Mouse (Mus musculus): ENCODE data around the gene Dap3.

GRCm38 (mm10) chr3:88981206-88982010 lies 30.4 kb upstream of the Dap3 start:
- no peak for TF ChIP-seq HCFC1 (IDR thresholded peaks at IDR 0.05; ENCODE audit: low read depth, low read length)
- no peak for TF ChIP-seq USF1 (IDR thresholded peaks at IDR 0.05; ENCODE audit: low read depth, low read length)
- no peak for TF ChIP-seq E2F4 (IDR thresholded peaks at IDR 0.05; ENCODE audit: borderline replicate concordance, low read depth, low read length)
- no peak for TF ChIP-seq GATA1 (IDR thresholded peaks at IDR 0.05; ENCODE audit: low read depth, low read length)
- no peak for TF ChIP-seq MEF2A (IDR thresholded peaks at IDR 0.05; ENCODE audit: extremely low read depth, insufficient replicate concordance, low read depth, low read length, poor library complexity, severe bottlenecking)
- no peak for TF ChIP-seq MAFK (IDR thresholded peaks at IDR 0.05; ENCODE audit: borderline replicate concordance, low read depth, low read length)
- TF ChIP-seq POLR2A (IDR thresholded peaks at IDR 0.05; ENCODE audit: control insufficient read depth in 1 of 2, insufficient read depth in 1 of 2, low read depth in 1 of 2, low read length in 2 of 2, poor library complexity in 1 of 2) = no peak
- no peak for TF ChIP-seq CTCF (IDR thresholded peaks at IDR 0.05 in 2 of 3, conservative IDR thresholded peaks at IDR 0.05 in 1 of 3; ENCODE audit: control insufficient read depth in 1 of 3, insufficient read depth in 1 of 3, low read depth in 2 of 3, low read length in 3 of 3, poor library complexity in 1 of 3, severe bottlenecking in 1 of 3)
